Comparison of ENCODE assay signal across 18 mouse cellular contexts in genomic region chr14:77280893-77281292, GRCm38 (mm10).
"Had no signal": no experiment of that assay in that cellular context is flagged by ENCODE, and none has a peak within 500 bp of the region (broad histone marks: within the 10 kb centered on the region; RNA-seq: fewer than 3 reads in every experiment).

No protein-coding gene starts in this region.

- DNase-seq: liver, postnatal 0 days; lung, adult 2 months; lung, postnatal 14 days; lung, postnatal 36 days; right cerebral cortex, postnatal 14 days; thymus, adult 2 months; thymus, postnatal 14 days; thymus, postnatal 36 days had no signal

- H3K4me3 ChIP-seq: lung, embryonic 15.5 days; megakaryocyte, embryonic 14.5 days; midbrain, embryonic 13.5 days; midbrain, embryonic 15.5 days; neural tube, embryonic 12.5 days; stomach, embryonic 15.5 days had no signal

- H3K27me3 ChIP-seq: lung, embryonic 15.5 days; megakaryocyte, embryonic 14.5 days; midbrain, embryonic 13.5 days; midbrain, embryonic 15.5 days; neural tube, embryonic 12.5 days; stomach, embryonic 15.5 days had no signal

- ATAC-seq: liver, postnatal 0 days; lung, postnatal 0 days; midbrain, embryonic 13.5 days; midbrain, embryonic 15.5 days had no signal

- H3K27ac ChIP-seq: lung, embryonic 15.5 days; macrophage; midbrain, embryonic 13.5 days; midbrain, embryonic 15.5 days; neural tube, embryonic 12.5 days; stomach, embryonic 15.5 days; stomach, postnatal 0 days had no signal

- H3K9me3 ChIP-seq: lung, embryonic 15.5 days; megakaryocyte, embryonic 14.5 days; midbrain, embryonic 13.5 days; midbrain, embryonic 15.5 days; neural tube, embryonic 12.5 days; stomach, embryonic 15.5 days had no signal

- H3K4me2 ChIP-seq: lung, embryonic 15.5 days; midbrain, embryonic 11.5 days; midbrain, embryonic 13.5 days; midbrain, embryonic 15.5 days; neural tube, embryonic 12.5 days; stomach, embryonic 15.5 days had no signal

- H3K9ac ChIP-seq: liver, postnatal 0 days; lung, embryonic 15.5 days; midbrain, embryonic 13.5 days; midbrain, embryonic 15.5 days; neural tube, embryonic 12.5 days; stomach, embryonic 15.5 days had no signal

- H3K4me1 ChIP-seq: lung, embryonic 15.5 days; megakaryocyte, embryonic 14.5 days; neural tube, embryonic 12.5 days; stomach, embryonic 15.5 days had no signal

- H3K36me3 ChIP-seq: lung, embryonic 15.5 days; midbrain, embryonic 13.5 days; midbrain, embryonic 15.5 days; neural tube, embryonic 12.5 days; stomach, embryonic 15.5 days had no signal
